8 mouse cellular contexts compared by ENCODE assay signal in the genomic region with DNA sequence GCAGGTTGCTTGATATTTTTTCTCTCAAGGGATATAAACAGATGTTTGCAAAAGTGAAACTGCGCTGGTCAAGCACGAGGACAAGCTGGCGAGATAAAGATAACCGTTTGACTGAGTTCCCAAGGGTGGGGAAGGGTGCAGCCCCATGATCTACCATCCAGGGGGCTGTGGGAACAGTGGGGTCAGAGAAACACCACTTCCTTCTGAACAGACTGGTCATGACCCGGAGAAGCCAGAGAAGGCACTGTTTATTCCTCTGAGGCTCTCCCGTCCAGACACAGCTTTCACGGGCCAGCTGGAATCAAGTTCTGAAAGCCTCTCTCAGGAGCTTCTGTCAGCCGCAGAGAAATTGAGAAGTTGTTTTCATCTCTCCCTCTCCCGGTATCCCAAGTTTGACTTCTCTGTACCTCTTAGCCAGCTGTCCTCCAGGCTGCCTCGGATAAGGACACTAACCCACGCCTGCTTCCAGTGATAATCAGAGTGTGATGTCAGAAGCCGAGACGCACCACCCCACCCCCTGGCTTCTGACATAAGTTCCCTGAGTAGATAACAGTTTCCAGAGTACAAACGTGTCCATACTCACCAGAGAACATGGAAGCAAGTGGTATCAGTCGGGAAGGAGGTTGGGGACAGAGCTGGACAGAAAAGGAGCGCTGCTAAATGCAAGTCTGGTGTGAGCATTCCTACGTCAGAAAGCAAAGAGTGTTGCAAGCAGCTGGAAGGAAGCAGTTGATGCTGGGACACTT. TPM values are rescaled to one million over a fixed set of nuclear protein-coding genes. Genes with fewer than 3 reads are reported as not detected.
DNase-seq lines count a peak whose midpoint lies in the region; ATAC-seq lines count a peak whose summit lies in the region.

A gene (minus strand): TSS at position 722 of the 746 bp plus-strand sequence.

- no peaks in the 10 kb centered on the region for H3K4me1 ChIP-seq in stomach, embryonic 14.5 days (ENCODE audit: control insufficient read depth, insufficient read depth, low read length)

- peak; percentile 91 for ATAC-seq in erythroid progenitor cell, adult 5-6 weeks (replicated peaks; ENCODE audit: low FRiP score, poor library complexity, severe bottlenecking)
- peak; percentile 94 for ATAC-seq in megakaryocyte-erythroid progenitor cell, adult 5-6 weeks (replicated peaks; ENCODE audit: low FRiP score, low TSS enrichment, poor library complexity, severe bottlenecking)
- ATAC-seq in stomach, embryonic 14.5 days (ENCODE audit: insufficient number of reproducible peaks, insufficient read depth, low FRiP score, low read depth), result peak; percentile 82; the same call in 1 of the 2 replicates

- no peaks in the 10 kb centered on the region for H3K9me3 ChIP-seq in stomach, embryonic 14.5 days (ENCODE audit: control insufficient read depth, low read depth, low read length)

- peak within 1 kb of the TSS; percentile 50 for H3K4me2 ChIP-seq in stomach, embryonic 14.5 days (replicated peaks; ENCODE audit: low read depth, low read length)

- 8% methylated on average over 17 of the region's 17 CpGs for WGBS in stomach, embryonic 14.5 days

- no peaks in the 10 kb centered on the region for H3K27me3 ChIP-seq in stomach, embryonic 14.5 days (ENCODE audit: control insufficient read depth, insufficient read depth, low read length)

- peak within 1 kb of the TSS; percentile 3; the same call in 1 of the 2 replicates for H3K27ac ChIP-seq in stomach, embryonic 14.5 days (ENCODE audit: low read length)

- no peaks in the 10 kb centered on the region for H3K36me3 ChIP-seq in stomach, embryonic 14.5 days (ENCODE audit: control insufficient read depth, insufficient read depth, low read length)

- H3K4me3 ChIP-seq in stomach, embryonic 14.5 days (ENCODE audit: low read depth, low read length), result peak within 1 kb of the TSS; percentile 35

- DNase-seq in 416B (ENCODE audit: low read depth), result peak; percentile 60
- DNase-seq in T-cell, adult 2 months (ENCODE audit: low spot score), result peak; percentile 39
- peak; percentile 46 to 50 for DNase-seq in heart, postnatal 14 days
- DNase-seq in kidney, postnatal 4 days, result peak; percentile 25 to 53
- no peak for DNase-seq in left cerebral cortex, postnatal 10 days (ENCODE audit: extremely low spot score in 1 of 2, low spot score in 2 of 2)

- H3K9ac ChIP-seq in stomach, embryonic 14.5 days (replicated peaks; ENCODE audit: low read depth, low read length), result 0 out of 2 replicates have a peak within 1 kb of the TSS, but pooled peaks have one; percentile 0

- intact Hi-C loops in heart, postnatal 14 days (cut with DNase I), result no loop called here
- intact Hi-C loops in left cerebral cortex, postnatal 10 days (cut with DNase I), result no loop called here

RNA-seq across cellular contexts. Expression of the gene that starts here (rescaled TPM):
- total RNA-seq in erythroid progenitor cell, adult 5-6 weeks (2015; ENCODE audit: low replicate concordance), result 11.5 and 13.8 TPM in 2 replicates
- total RNA-seq in erythroid progenitor cell, adult 5-6 weeks (2017; ENCODE audit: low replicate concordance), result 25.2 and 26.2 TPM in 2 replicates
- total RNA-seq in heart, postnatal 14 days (2021), result 10 to 100 TPM in 1 of 2 experiments, 1 to 10 TPM in 1; 9.7 to 10.5 TPM
- total RNA-seq in megakaryocyte-erythroid progenitor cell, adult 5-6 weeks (2014; fragmentation: Nextera tagmentation), result 0.82 and 1.8 TPM in 2 replicates
- 1.8 and 3.1 TPM in 2 replicates for total RNA-seq in megakaryocyte-erythroid progenitor cell, adult 5-6 weeks (2017)
- polyA plus RNA-seq in stomach, embryonic 14.5 days (2014; fragmentation: Nextera tagmentation; extraction: Ambion mirVana), result 1.0 and 2.2 TPM in 2 replicates
- under 1 TPM; 0.85 to 0.86 TPM for total RNA-seq in left cerebral cortex, postnatal 10 days (2021)

Comparison
In these comparisons a context has a peak if more than half of its experiments do, and no peak if none do; other contexts are left out.
1. DNase-seq: peak in 416B (single experiment), T-cell, adult 2 months (single experiment), heart, postnatal 14 days (2 of 2) and kidney, postnatal 4 days (2 of 2); none in left cerebral cortex, postnatal 10 days (0 of 2).
2. Peak in every context shown above with its lines, with median percentiles within 50 percentile points of each other: ATAC-seq.